Mouse (Mus musculus): ENCODE data around the gene I0C0044D17Rik. TPM values are rescaled to one million over a fixed set of nuclear protein-coding genes. Genes with fewer than 3 reads are reported as not detected.

I0C0044D17Rik gene
- total RNA-seq, 2 experiments from 2014 or later, result not detected

DNA sequence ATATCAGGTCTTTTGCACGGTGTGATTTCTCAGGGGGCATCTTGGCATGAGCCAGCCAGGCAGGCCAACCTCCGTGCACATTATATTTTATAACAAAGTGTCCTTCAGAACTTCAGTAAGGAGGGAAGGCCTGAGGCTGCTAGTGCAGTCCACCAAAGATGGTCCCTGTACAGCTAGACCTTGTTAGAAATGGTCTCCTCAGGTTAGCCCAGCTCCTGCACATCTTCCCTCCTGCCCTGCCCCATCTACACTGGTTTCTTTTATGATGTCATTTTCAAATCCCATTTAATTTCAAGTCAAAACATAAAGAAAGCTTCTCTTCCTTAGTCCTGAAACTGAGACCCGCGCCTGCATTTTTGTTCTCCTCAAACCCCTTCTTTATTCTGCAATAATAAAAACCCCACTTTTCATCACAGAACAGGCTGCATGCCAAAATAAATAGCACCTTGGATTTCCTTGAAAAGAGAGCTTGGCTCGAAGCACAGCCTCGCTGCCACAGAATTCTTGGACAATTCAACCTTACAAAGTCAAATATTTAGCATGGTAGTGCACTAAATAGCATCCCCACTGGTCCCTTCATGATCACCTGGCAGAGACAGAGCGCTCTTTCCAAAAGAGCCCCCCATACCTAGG is 34.4 kb downstream of the I0C0044D17Rik start:
- no peak for ATAC-seq (replicated peaks; ENCODE audit: low FRiP score, poor library complexity, severe bottlenecking)

DNA sequence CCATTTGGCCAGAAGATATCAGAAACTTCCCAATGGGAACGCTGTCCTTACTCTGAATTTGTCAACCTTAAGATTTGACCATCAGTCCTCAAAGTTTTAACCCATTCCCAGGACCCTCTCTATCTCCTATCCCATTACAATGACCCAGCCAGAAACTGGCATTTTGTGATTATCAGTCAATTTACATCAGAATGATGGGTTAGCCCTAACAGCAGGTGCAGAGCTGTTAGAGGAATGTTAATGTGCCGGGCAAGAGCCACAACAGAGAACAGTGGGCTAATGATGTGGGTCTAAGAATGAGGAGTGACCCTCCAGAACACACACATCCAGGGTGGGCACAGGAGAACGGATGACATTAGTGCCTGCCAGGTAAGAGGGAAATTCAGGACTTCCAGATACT is 37.4 kb downstream of the I0C0044D17Rik start:
- ATAC-seq (replicated peaks; ENCODE audit: low FRiP score, poor library complexity, severe bottlenecking), result no peak

DNA sequence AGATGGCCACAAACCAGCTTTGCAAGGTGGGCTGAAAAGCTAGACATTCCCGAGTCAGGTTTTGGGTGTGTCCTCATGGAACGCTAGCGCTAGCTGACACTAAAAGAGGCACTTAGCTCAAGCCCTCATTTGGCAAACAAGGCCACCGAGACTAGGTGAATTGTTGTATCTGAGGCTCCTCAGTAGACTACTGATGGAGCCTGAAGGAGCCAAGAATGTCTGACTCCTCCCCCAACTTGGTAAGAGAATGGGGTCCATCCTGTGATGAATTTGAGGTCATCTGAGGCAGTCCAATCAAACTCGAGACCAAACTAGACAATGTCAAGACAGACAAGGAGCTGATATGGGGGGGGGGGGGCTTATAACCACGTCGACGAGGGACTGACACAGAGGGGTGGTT is 37.8 kb downstream of the I0C0044D17Rik start:
- no peak for ATAC-seq (replicated peaks; ENCODE audit: low FRiP score, poor library complexity, severe bottlenecking)

DNA sequence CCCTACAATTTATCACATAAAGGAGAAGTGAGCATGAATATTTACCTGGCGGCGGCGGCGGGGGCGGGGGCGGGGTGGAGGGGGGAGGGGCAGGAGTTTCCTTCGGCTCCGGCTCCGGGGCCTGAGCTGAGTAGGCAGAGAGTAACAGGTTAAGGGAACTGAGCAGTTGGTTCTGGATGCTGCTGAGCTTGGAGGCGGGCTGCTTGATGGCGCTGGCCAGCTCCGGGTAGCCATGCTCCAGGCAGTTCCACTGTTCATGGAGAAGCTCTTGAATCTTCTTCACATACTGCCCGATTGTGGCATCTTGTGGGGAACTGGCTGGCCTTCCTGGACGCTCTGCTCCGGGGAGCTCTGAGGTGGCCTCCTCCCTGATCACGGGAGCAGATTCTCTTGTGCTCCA is 45.4 kb downstream of the I0C0044D17Rik start:
- no peak for ATAC-seq (replicated peaks; ENCODE audit: low FRiP score, poor library complexity, severe bottlenecking)

DNA sequence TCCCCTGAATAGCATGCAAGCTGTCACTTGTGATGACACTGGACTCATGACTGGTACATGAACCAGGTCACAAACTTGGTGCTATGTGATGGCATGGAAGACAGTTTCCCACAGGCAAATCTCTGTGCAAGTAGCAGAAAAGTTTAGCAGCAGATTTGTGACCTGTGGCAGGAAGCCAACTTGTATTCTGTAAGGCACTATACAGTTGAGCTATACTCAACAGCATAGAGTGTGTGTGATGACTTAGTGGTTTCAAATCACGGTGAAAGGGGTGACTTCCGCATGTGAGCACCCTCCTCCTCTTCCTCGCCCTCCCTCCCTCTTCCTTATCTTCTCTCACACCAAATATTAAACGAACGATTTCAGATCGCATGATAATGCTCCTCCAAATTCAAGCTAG is 46.2 kb downstream of the I0C0044D17Rik start:
- no peak for ATAC-seq (replicated peaks; ENCODE audit: low FRiP score, poor library complexity, severe bottlenecking)

DNA sequence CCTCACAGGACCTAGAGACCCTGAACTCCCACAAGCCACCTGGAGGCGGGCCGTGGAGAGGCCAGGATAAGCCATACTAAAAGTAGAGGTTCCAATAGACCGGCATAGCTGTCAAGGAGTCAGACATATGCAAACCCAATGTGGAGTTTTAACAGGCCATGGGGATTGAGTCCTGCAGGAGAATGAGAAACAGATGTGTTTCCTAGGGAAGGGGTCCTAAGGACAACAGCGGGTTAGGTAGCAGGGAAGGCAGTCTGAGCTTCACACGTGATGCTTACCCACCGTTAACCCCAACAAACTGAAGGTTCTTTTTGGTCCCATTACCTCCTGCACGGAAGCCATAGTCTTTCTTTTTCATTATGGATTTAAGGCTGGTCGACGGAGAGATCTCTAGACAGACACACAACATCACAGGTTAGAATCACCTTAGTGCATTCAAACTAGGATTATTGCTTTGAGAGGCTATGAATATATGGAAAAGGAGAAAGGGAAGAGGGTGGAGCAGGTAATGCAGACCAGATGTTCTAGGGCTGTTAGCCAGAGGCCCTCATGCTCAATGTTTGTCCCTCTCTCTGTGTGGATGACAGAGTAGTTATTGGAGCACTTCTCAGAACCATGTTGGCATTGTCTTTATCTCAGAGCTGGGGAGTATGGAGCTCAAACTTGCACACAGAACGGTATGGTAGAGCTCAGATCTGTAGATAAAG is 46.8 kb downstream of the I0C0044D17Rik start:
- ATAC-seq (replicated peaks; ENCODE audit: low FRiP score, poor library complexity, severe bottlenecking), result no peak

DNA sequence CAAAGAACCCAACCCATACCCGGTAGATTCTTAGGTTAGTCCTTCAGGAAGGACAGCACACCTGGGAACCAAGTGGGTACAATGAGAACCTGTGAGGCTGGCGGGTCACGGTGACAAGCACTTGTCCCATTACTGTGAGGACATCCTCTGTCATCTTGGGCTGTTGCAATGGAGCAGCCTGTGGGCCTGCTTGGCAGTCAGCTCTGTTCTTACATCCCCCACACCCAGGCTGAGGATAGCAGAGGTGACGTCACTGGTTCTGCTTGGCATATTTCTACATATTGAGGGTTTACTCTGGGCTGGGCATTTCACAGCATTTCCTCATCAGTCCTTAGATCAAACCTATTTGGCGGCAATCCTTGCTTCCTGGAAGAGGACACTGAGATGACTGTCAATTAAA is 49.9 kb downstream of the I0C0044D17Rik start:
- no peak for ATAC-seq (replicated peaks; ENCODE audit: low FRiP score, poor library complexity, severe bottlenecking)

Other genes with a start within 250 kb of the I0C0044D17Rik start
- not detected in 2 replicates for gene L1td1, start 97.1 kb downstream of the I0C0044D17Rik start, total RNA-seq (2015; ENCODE audit: low replicate concordance)
- gene L1td1, start 97.1 kb downstream of the I0C0044D17Rik start, total RNA-seq (2017; ENCODE audit: low replicate concordance), result not detected in 2 replicates
- gene Kank4, start 6.3 kb downstream of the I0C0044D17Rik start, total RNA-seq (2015; ENCODE audit: low replicate concordance), result not detected in 2 replicates
- 0.28 TPM in 1 of 2 replicates, not detected in the other for gene Kank4, start 6.3 kb downstream of the I0C0044D17Rik start, total RNA-seq (2017; ENCODE audit: low replicate concordance)
- gene Usp1, start 100.0 kb upstream of the I0C0044D17Rik start, total RNA-seq (2015; ENCODE audit: low replicate concordance), result 35.9 and 39.0 TPM in 2 replicates
- gene Usp1, start 100.0 kb upstream of the I0C0044D17Rik start, total RNA-seq (2017; ENCODE audit: low replicate concordance), result 54.1 and 57.2 TPM in 2 replicates
- gene Angptl3, start 207.1 kb upstream of the I0C0044D17Rik start, total RNA-seq (2015; ENCODE audit: low replicate concordance), result not detected in 2 replicates
- gene Angptl3, start 207.1 kb upstream of the I0C0044D17Rik start, total RNA-seq (2017; ENCODE audit: low replicate concordance), result not detected in 2 replicates

Measured in erythroblast, adult 5-6 weeks (primary cell).